Mouse (Mus musculus): ENCODE data around the gene Ciz1. TPM values are rescaled to one million over a fixed set of nuclear protein-coding genes. Genes with fewer than 3 reads are reported as not detected.

Ciz1 gene
- polyA plus RNA-seq, 1 experiment from 2014 or later = 35.2 TPM

DNA sequence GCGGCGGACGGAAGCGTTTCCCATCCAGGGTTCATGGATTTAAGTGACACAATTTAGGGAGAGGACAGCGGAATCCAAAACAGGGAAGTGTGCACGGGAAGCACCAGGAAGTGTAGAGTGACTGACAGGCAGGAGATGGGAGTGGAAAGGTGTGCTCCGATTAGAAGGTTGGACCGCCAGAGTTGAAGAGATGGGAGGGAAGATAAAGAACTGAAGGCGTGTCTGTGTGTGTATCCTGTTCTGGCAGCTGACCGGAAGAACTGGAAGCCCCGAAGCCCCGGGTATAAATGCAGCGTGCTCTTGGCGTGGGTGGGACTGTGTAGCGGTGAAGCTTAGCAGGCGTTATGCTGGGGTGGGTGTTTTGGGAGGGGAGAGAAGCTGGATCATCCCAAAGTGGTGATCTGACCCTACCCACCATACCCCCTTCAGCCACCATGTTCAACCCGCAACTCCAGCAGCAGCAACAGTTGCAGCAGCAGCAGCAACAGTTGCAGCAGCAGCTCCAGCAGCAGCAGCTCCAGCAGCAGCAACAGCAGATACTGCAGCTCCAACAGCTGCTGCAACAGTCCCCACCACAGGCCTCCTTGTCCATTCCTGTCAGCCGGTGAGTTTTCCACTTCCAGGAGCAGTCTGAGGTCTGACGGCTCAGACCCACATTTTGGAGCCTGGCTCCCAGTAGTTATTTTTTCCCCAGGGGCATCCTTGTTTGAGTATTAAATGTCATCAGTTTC lies 11.4 kb downstream of the Ciz1 start:
- Histone ChIP-seq H3K36me3 (peaks cover 43% of the 10 kb centered on the region), H3K9ac (peak overlapping the region; percentile 93), H3K4me3 (peak overlapping the region; percentile 91), H3K4me1 (peaks cover 26% of the 10 kb centered on the region), H3K9me3 (no peaks in the 10 kb centered on the region), H3K27ac (replicated peaks) (peak overlapping the region; percentile 90), H3K27me3 (replicated peaks) (0 out of 2 replicates have a peak, but pooled peaks cover 9% of the 10 kb centered on the region), H3K4me2 (peak overlapping the region; percentile 86)
- WGBS = 7% methylated on average over 19 of the region's 19 CpGs
- peak; percentile 20; the same call in 1 of the 2 replicates for ATAC-seq (ENCODE audit: extremely low read depth, insufficient number of reproducible peaks, low FRiP score, low TSS enrichment)

DNA sequence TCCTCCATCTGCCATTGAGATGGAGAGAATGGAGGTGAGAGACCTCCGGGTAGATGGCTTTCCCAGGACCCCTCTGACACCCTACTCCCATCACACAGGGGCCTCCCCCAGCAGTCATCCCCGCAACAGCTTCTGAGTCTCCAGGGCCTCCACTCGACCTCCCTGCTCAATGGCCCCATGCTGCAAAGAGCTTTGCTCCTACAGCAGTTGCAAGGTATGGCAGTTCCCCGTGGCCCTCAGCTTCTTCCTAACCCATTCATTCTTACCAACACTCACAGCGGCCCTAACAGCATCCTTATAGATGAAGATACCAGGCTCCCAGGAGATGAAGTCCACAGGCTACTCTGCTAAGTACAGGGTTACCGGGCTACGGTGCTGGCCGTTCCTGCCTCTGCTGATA lies 12.0 kb downstream of the Ciz1 start:
- Histone ChIP-seq H3K4me1 (peaks cover 26% of the 10 kb centered on the region), H3K9me3 (no peaks in the 10 kb centered on the region), H3K4me3 (peak overlapping the region; percentile 91), H3K4me2 (peak overlapping the region; percentile 86), H3K27me3 (replicated peaks) (0 out of 2 replicates have a peak, but pooled peaks cover 8% of the 10 kb centered on the region), H3K36me3 (peaks cover 48% of the 10 kb centered on the region), H3K27ac (replicated peaks) (no peak overlapping the region), H3K9ac (peak overlapping the region; percentile 93)
- no peak for ATAC-seq (ENCODE audit: extremely low read depth, insufficient number of reproducible peaks, low FRiP score, low TSS enrichment)
- WGBS = 79% methylated on average over 8 of the region's 8 CpGs

DNA sequence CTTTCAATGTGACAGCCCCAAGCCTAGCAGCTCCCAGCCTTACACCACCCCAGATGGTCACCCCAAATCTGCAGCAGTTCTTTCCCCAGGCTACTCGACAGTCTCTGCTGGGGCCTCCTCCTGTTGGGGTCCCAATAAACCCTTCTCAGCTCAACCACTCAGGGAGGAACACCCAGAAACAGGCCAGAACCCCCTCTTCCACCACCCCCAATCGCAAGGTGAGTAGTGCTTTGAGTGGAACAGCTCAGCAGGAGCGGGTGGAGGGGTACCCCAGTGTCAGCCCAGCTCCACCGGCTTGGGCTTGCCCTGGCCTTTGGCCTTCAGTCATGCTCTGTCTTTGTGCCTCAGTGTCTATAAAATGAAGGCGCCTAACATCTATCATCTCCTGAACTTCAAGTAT lies 15.2 kb downstream of the Ciz1 start:
- H3K27ac ChIP-seq (replicated peaks) = no peak overlapping the region
- H3K4me2 ChIP-seq = no peak overlapping the region
- H3K36me3 ChIP-seq = peaks cover 80% of the 10 kb centered on the region
- no peak overlapping the region for H3K4me3 ChIP-seq
- H3K4me1 ChIP-seq = peaks cover 11% of the 10 kb centered on the region
- no peak for ATAC-seq (ENCODE audit: extremely low read depth, insufficient number of reproducible peaks, low FRiP score, low TSS enrichment)
- no peak overlapping the region for H3K9ac ChIP-seq
- 95% methylated on average over 5 of the region's 5 CpGs for WGBS
- H3K27me3 ChIP-seq (replicated peaks) = no peaks in the 10 kb centered on the region
- H3K9me3 ChIP-seq = no peaks in the 10 kb centered on the region

DNA sequence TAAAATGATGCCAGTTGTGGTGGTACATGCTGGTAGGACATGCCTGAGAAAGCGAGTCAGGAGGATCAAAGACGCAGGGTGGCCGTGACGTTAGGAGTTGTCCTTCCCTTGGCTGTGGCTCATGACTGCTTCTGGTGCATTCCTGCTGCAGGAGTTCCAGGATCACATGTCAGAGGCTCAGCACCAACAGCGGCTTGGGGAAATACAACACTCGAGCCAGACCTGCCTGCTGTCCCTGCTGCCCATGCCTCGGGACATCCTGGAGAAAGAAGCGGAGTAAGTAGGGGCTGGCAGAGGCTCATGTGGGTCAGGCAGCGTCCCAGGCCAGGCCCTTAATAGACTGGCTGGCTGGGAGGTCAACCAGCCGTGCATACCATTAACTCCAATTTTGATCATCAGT lies 22.1 kb downstream of the Ciz1 start:
- Histone ChIP-seq H3K9me3 (no peaks in the 10 kb centered on the region), H3K4me2 (no peak overlapping the region), H3K27ac (replicated peaks) (no peak overlapping the region), H3K27me3 (replicated peaks) (no peaks in the 10 kb centered on the region), H3K9ac (no peak overlapping the region), H3K4me3 (no peak overlapping the region), H3K4me1 (peaks cover 15% of the 10 kb centered on the region), H3K36me3 (peaks cover 98% of the 10 kb centered on the region)
- no peak for ATAC-seq (ENCODE audit: extremely low read depth, insufficient number of reproducible peaks, low FRiP score, low TSS enrichment)
- WGBS = 69% methylated on average over 10 of the region's 10 CpGs

DNA sequence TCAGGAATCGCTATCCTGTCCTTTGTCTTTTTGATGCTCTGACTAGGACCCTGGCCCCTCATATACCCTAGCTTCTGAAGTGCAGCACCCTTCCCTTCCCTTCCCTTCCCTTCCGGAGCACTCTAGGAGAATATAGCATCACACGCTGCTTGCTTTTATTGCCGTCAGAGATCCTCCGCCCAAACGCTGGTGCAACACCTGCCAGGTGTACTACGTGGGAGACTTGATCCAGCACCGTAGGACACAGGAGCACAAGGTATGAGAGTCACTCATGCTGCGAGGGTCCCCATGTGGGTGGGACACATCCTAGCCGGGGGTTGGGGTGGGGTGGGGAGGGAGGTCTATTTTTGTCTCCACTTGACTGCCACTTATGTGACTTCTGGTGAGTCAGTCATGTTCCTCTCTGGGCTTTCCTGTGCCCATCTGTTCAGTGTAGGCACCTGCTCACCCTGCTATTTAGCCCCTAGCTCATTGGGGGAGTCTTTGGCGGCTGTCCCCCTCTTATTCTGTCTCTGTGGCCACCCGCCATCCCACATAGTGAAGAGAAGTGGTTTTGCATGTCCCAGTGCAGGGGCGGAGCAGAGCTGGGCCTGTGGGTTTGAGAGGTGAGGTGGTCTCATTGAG lies 23.3 kb downstream of the Ciz1 start:
- H3K4me2 ChIP-seq = no peak overlapping the region
- H3K4me1 ChIP-seq = peaks cover 15% of the 10 kb centered on the region
- H3K27me3 ChIP-seq (replicated peaks) = no peaks in the 10 kb centered on the region
- H3K27ac ChIP-seq (replicated peaks) = no peak overlapping the region
- H3K9ac ChIP-seq = peak overlapping the region; percentile 50; the same call in 1 of the 2 replicates
- no peaks in the 10 kb centered on the region for H3K9me3 ChIP-seq
- no peak overlapping the region for H3K4me3 ChIP-seq
- peaks cover 92% of the 10 kb centered on the region for H3K36me3 ChIP-seq
- WGBS = 71% methylated on average over 13 of the region's 13 CpGs
- ATAC-seq (ENCODE audit: extremely low read depth, insufficient number of reproducible peaks, low FRiP score, low TSS enrichment) = no peak

DNA sequence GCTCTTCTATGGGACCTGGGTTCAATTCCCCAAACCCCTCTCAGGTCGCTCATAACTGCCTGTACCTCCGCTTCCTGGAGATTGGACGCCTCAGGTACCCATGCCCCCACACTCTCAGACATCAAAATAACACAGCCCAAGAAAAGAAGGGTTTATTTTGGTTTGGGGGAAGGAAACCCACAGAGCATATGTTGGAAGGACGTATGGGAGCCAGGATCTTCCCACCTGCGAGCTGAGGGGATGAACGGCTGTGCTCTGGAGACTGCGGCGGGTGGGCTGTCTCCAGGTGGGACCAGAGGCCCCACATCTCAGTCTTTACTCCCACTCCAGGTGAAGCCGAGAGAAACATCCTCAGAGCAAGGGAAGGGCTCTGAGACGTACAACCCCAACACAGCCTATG lies 24.8 kb downstream of the Ciz1 start:
- no peaks in the 10 kb centered on the region for H3K9me3 ChIP-seq
- no peak overlapping the region for H3K27ac ChIP-seq (replicated peaks)
- H3K27me3 ChIP-seq (replicated peaks) = no peaks in the 10 kb centered on the region
- peaks cover 76% of the 10 kb centered on the region for H3K36me3 ChIP-seq
- 86% methylated on average over 10 of the region's 10 CpGs for WGBS
- no peak overlapping the region for H3K9ac ChIP-seq
- peaks cover 21% of the 10 kb centered on the region for H3K4me1 ChIP-seq
- H3K4me2 ChIP-seq = no peak overlapping the region
- ATAC-seq (ENCODE audit: extremely low read depth, insufficient number of reproducible peaks, low FRiP score, low TSS enrichment) = no peak
- no peak overlapping the region for H3K4me3 ChIP-seq

DNA sequence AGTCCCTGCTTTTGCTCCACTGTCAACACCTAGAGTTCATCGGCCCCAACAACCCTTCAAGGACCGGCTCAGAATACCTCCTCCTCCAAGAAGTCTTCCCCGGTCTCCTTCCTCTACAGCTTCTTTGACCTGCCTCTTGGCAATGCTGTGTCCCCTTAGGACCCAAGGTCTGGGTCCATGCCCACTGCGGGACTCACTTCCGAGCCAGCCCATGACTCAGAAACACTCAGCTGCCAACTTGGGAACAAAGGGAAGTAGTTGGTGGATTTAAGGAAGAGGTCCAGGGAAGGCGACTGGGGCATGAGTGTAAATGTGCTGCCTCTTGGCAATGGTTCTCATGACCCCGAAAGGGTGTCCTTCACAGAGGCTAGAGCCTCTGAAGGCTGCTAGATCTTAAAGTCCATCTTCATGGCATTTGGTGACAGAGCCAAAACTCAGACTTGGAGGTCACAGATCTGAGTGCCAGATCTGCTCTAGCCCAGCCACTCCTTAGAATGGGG lies 27.9 kb downstream of the Ciz1 start:
- no peaks in the 10 kb centered on the region for H3K9me3 ChIP-seq
- H3K4me2 ChIP-seq = no peak overlapping the region
- no peak overlapping the region for H3K9ac ChIP-seq
- no peak overlapping the region for H3K27ac ChIP-seq (replicated peaks)
- H3K4me3 ChIP-seq = no peak overlapping the region
- WGBS = 84% methylated on average over 7 of the region's 7 CpGs
- H3K36me3 ChIP-seq = peaks cover 48% of the 10 kb centered on the region
- peaks cover 27% of the 10 kb centered on the region for H3K27me3 ChIP-seq (replicated peaks)
- ATAC-seq (ENCODE audit: extremely low read depth, insufficient number of reproducible peaks, low FRiP score, low TSS enrichment) = no peak
- H3K4me1 ChIP-seq = peaks cover 22% of the 10 kb centered on the region

DNA sequence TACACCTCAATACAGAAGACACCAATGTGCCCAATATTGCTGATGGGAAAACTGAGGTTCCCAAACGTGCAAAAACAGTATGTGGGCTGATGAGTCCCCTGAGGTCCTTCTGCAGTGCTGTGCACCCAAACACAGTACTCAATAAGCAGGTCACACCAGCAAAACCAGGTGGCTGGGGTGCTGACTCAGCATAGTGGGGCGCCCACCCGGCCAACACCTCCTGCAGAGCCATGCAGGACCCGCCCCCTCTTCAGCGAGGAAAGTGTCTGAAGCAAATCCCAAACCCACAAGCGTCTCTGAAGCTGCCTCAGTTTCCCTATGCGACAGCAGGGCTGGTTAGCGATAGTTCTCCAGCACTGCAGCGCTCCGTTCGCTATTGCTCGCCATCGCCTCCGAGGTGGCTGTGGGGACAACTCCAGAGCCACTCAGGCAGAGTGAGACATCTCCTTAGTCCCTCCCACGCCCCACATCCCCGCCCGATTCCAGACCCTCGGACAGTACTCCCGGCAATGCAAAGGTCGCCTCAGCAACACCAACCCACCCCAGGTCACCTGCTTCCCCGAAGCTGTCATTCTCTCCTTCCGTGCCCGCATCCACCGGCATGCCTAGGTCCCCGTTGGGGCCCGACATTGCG lies 29.1 kb downstream of the Ciz1 start:
- 1% methylated on average over 27 of the region's 27 CpGs for WGBS
- ATAC-seq (ENCODE audit: extremely low read depth, insufficient number of reproducible peaks, low FRiP score, low TSS enrichment) = peak; percentile 34; the same call in 1 of the 2 replicates
- 0 out of 2 replicates have a peak overlapping the region, but pooled peaks have one; percentile 16 for H3K27ac ChIP-seq (replicated peaks)

DNA sequence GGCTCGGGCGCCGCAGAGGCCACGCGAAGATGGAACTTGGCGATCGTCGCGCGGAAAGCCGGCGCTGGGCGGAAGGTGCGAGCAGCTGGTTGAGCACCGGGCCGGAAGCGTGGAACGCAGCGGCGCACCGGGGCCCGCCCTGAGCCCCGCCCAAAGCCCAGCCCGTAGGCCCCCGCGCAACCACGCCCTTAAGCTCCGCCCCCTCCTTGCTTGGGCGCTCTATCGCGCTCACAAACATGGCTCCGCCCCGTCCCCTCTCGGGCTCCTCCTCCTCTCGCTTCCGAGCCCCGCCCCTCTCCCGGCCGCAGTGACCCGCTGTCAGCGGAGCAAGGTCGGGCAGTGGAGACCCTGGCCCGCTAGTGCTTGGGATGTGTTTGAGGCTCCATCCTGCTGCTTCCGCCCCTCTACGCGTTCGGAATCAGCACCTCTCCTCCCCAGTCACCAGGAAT lies 29.7 kb downstream of the Ciz1 start, which contains the start of gene 1110008P14Rik:
1110008P14Rik (minus strand) TSS at position 164 of the 449 bp plus-strand sequence.
- peak within 1 kb of the TSS; percentile 84 for H3K9ac ChIP-seq
- H3K27ac ChIP-seq (replicated peaks) = 0 out of 2 replicates have a peak within 1 kb of the TSS, but pooled peaks have one; percentile 16
- H3K4me1 ChIP-seq = peaks cover 11% of the 10 kb centered on the region
- ATAC-seq (ENCODE audit: extremely low read depth, insufficient number of reproducible peaks, low FRiP score, low TSS enrichment) = peak; percentile 91
- WGBS = under 1% methylated on average over 42 of the region's 47 CpGs
- H3K4me3 ChIP-seq = peak within 1 kb of the TSS; percentile 69
- H3K36me3 ChIP-seq = peaks cover 30% of the 10 kb centered on the region
- H3K27me3 ChIP-seq (replicated peaks) = peaks cover 37% of the 10 kb centered on the region
- no peaks in the 10 kb centered on the region for H3K9me3 ChIP-seq
- peak within 1 kb of the TSS; percentile 97 for H3K4me2 ChIP-seq

More for the DNA sequence above, 29.1 kb downstream of the Ciz1 start:
- H3K4me3 ChIP-seq = peak overlapping the region; percentile 69
- H3K9me3 ChIP-seq = no peaks in the 10 kb centered on the region
- peaks cover 11% of the 10 kb centered on the region for H3K4me1 ChIP-seq
- H3K27me3 ChIP-seq (replicated peaks) = peaks cover 32% of the 10 kb centered on the region
- peaks cover 36% of the 10 kb centered on the region for H3K36me3 ChIP-seq
- peak overlapping the region; percentile 97 for H3K4me2 ChIP-seq
- peak overlapping the region; percentile 84 for H3K9ac ChIP-seq

DNA sequence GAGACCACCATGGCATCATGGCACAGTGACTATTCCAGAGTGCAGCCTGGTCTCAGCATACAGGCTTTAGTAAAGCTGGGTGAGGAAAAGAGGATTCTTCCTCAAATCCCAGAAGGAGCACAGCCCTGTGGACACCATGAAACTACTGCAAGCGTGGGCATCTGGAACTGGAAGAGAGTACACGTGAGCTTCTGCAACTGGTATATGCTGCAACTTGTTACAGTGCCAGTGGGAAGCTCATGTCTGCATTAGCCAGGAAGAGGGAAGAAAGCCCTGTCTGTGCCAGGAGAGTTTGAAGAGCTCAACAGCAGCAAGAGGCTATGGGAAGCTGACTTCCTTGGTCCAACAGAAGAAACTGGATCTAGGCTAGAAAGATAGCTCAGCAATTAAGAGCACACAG lies 30.6 kb downstream of the Ciz1 start:
- Histone ChIP-seq H3K9me3 (no peaks in the 10 kb centered on the region), H3K36me3 (peaks cover 22% of the 10 kb centered on the region), H3K27ac (replicated peaks) (no peak overlapping the region), H3K4me3 (no peak overlapping the region), H3K27me3 (replicated peaks) (peaks cover 46% of the 10 kb centered on the region), H3K4me1 (peaks cover 11% of the 10 kb centered on the region), H3K4me2 (peak overlapping the region; percentile 97), H3K9ac (0 out of 2 replicates have a peak overlapping the region, but pooled peaks have one; percentile 73)
- 72% methylated on average over 2 of the region's 2 CpGs for WGBS
- ATAC-seq (ENCODE audit: extremely low read depth, insufficient number of reproducible peaks, low FRiP score, low TSS enrichment) = no peak
